Mouse (Mus musculus): ENCODE results near the gene Wnt11. TPM values are rescaled to one million over a fixed set of nuclear protein-coding genes. Genes with fewer than 3 reads are reported as not detected.

The Wnt11 gene
- total RNA-seq, 2 experiments from 2014 or later, result 0.23 to 0.44 TPM

DNA sequence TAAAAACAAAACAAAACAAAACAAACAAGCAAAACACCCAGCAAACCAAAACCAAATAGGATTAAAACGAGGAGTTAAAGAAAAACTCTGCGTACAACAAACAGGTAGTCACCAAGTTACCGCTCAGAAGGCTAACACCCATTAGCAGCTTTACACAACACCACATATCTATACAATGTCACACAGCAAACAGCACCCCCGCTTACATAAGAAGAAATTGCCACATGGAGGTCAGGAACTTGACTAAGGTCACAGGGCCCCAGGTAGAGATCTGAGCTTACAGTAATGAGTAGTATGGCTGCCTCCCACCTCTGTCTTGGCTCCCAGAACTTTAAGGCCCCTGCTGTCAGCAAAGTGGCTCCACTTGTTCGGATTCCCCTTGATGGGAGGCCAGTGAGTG is 59.4 kb downstream of the Wnt11 start:
- intact Hi-C loops (cut with DNase I), result no loop called here
- DNase-seq (ENCODE audit: low spot score in 2 of 2), result no peak

DNA sequence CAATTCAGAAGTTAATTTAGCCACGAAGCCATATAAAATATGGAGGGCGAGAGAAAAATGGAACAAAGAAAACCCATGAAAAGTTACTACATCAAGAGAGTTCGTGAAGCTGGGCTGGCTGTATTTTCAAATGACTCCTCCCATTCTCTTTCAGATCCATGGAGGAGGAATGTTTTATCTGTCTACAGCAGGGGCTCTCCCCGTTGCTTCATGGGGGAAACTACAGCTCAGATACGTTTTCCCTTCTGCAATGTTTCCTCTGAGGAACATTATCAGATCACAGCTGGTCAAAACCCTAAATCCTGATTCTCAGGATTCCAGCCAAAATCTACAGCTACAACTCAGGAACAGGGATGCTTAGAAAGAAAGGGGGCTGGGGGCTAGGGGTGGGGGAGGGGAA is 59.9 kb downstream of the Wnt11 start:
- intact Hi-C loops (cut with DNase I), result no loop called here
- DNase-seq (ENCODE audit: low spot score in 2 of 2), result no peak

DNA sequence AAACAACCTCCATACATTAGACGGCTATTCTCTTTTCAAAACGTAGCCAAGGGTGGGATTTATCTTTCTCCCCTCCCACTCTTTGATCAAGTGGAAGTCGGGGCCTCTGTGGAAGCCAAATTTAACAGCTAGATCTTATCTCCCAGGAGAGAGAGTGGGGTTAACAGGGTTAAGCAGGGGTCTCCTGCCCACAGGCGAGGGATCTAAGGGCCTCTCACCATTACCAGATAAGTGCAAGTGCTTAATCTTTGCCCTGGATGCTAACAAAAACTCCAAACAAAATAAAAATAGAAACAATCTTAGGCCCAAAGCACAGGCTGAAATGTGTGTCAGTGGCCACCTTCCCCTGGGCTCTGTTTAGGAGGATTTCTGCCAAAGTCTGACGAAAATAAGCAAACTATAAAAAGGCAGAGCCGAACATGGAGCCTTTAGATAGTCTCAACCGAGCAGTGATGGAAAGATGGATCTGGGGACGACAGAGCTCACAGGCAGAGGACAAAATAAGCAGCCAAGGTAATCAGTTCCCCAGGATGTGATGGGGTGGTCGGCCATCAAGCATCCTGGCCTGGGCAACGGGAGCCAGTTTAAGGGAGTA is 60.7 kb downstream of the Wnt11 start:
- intact Hi-C loops (cut with DNase I), result no loop called here

DNA sequence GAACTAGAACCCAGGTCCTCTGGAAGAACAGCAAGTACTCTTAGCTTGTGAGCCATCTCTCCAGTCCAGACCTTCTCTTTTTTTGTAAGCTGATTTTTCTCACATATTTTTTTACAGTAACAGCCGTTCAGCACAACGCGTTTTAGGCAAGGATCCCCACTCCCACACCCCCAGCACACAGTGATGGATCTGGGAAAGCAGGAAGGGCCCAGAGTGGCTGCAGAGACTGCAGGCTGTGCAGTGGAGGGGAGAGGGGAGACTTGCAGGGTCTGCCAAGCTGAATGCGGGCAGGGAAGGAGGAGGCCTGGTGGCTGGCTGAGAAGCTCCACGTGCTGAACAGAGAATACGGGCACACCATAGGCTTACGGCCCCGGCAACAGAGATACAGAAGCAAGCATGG is 62.4 kb downstream of the Wnt11 start:
- peak; percentile 24 to 79 for DNase-seq (ENCODE audit: low spot score in 2 of 2)
- intact Hi-C loops (cut with DNase I), result no loop called here

More for the DNA sequence above, 60.7 kb downstream of the Wnt11 start:
- DNase-seq (ENCODE audit: low spot score in 2 of 2), result no peak

DNA sequence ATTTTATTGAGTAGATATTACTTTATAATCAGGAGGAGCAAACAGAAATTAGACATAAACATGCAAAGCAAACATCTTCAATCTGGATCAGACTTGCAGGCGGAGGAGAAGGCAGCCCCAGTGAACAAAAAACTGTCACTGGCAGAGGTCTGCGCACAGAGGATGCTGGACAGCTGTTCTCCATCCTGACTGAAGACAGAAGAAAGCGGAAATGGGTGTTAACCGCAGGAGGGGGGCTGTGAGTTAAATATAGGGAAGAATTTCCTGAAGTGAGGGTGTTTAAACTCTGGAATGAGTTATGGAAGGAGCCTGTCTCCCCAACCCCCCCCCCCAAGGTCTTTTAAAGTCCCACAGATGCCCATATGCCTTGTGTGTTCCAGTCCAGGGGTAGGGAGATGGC is 64.9 kb downstream of the Wnt11 start:
- intact Hi-C loops (cut with DNase I), result no loop called here
- DNase-seq (ENCODE audit: low spot score in 2 of 2), result no peak

DNA sequence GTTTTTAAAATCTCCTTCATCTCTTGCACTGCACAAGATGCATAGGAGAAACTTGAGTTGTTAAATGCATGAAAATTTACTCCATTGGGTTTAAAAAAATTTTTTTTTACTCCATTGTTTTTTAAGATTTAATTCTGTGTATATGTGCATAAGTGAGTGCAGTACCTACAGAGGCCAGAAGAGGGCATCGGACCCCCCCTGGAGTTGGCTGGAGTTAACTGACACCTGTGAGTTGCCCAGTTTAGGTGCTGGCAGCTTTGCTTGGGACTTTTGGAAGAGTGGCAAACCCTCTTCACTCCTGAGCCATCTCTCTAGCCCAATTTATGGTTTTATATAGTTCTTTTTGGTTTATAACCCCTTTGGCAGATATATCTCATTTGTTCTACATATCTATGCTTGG is 66.2 kb downstream of the Wnt11 start:
- intact Hi-C loops (cut with DNase I), result no loop called here
- DNase-seq (ENCODE audit: low spot score in 2 of 2), result no peak

DNA sequence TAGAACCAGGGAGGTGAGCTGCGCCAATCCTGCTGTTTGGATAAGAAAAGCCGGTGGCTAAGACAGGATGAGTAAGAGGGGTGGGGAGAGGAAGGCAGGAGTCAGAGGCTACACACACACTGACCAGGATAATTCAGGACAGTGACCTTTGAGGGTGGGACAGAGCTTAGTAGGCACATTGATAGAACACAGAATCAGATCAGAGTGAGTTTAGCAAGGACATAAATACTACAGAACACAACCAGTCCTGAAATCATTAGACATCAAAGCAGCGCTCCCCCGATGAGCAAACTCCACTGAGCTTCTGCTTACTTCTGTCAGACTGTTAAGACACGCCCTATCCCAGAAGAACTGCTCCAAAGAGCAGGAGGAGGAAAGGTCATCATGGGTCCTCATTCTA is 69.0 kb downstream of the Wnt11 start:
- DNase-seq (ENCODE audit: low spot score in 2 of 2), result no peak
- intact Hi-C loops (cut with DNase I), result no loop called here

Other genes with a start within 250 kb of the Wnt11 start
- 10 to 100 TPM; 62.4 to 68.4 TPM for gene Emsy, start 178.3 kb upstream of the Wnt11 start, total RNA-seq (2021)
- 10 to 100 TPM; 60.8 to 61.8 TPM for gene Thap12, start 132.0 kb upstream of the Wnt11 start, total RNA-seq (2021)

Measured in left cerebral cortex, postnatal 25 days (tissue).